Mouse (Mus musculus) urinary bladder, postnatal 4 days (tissue): ENCODE data around the gene Xrcc4.
"Not testable (repeated sequence)": the region's sequence is repeated elsewhere in the genome, so short reads cannot be mapped to it uniquely, and the experiment has no call there.

Experiments
- DNase-seq, 2 experiments: peaks; one replicate each; pipeline ENCODE4 v3.0.0; 2021 to 2022; ENCODE audit warnings: low spot score in 2 of 2

Gene Xrcc4

DNA sequence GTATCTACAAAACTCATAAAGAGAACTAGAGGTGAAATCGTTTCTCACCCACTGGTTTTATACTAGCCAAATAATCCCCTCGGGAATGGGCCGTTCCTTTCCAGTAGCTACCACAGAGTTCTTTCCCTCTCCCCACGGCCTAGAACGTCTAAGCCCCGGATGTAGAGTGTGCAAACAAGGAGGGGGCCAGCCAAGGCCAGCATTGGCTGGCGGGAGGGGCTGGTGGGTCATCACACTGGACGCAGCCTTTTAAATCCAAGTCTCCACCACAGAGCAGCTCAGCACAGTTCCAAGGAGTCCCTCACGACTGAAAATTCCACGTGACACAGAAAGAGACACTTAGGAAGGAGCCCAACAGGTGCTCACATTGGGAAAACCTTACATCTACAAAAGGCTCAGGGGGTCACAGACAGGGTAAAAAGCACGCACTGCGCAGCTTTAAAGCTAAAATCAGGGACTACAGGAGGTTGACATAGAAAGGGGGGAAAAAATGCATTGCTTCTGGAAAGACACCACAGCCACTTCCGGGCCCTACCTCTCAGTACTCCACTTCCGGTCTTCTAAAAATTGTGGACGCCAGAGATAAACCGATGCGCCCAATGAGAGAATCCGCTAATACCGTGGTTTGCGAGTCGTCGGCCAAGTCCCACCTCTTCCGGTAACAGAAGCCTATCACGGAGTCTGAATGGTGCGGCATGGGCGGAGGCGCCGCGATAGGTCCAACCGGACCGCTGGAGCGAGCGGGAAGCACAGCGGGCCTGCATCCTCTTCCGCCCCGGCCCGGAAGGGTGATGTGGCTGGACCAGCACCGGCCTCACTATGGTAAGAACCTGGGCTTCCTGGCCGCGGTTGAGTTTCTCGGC, at the start of gene Xrcc4, which contains the start of gene Tmem167:
Gene Xrcc4, minus strand, starts transcription at position 647 of the 863 bp plus-strand sequence.
Gene Tmem167, plus strand, starts transcription at position 162 of the 863 bp plus-strand sequence.
- DNase-seq: peak; percentile 94 to 96

DNA sequence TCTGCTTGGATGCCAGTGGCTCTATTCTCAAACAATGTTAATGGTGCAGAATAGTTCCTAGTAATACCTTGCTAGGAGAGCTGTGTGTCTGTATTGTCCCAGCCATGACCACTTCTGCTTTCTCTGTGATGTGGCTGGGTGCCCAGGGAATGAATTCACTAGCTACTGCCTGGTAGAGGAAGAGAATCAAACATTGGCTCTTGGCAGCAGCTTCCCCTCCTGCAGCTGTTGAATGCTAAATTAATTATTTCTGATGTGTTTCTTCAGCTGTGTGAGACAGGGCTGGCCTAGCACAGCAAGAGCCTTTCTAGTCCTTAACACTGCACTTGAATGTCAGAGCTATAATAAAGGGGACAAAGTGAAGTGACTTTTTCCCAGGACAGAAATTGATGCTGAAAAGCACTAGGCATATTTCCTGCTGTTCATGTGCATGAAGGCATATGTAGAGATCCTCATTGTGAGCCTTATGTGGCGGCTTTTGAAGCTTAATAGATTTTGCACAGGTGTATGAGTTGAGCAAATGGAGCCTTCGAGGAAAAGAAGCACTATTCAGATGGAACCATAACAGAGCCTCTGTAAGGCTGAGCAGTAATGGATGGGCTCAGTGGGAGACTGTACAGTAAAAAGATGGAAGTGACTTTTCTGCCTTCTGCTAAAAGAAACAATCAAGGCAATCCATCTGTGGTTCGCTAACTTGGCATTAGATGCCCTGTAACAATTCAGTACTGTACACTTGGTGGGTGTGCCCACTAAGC, 46.9 kb upstream of the Xrcc4 start:
- DNase-seq: no peak

GRCm38 (mm10) chr13:90111681-90112080, 22.3 kb upstream of the Xrcc4 start:
- DNase-seq: no peak

DNA sequence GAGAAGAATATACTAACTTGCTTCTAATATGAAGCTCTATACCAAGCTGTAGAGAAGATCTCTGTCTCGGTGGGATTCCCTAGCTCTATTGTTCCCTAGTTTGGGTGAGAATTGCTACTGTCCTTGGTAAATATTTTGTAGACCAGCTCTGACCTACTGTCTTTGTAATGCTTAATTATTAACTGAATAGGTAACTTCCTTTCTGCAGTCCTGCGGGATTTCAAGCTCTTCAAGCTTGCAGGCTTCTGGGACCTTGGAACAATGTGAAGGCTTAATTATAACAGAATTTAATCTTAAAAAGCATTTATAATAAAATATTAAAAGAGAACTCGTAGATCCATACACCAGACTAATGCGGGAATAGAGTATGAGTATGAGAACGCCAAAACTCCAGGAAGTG, 19.3 kb upstream of the Xrcc4 start:
- DNase-seq: not testable (repeated sequence)

DNA sequence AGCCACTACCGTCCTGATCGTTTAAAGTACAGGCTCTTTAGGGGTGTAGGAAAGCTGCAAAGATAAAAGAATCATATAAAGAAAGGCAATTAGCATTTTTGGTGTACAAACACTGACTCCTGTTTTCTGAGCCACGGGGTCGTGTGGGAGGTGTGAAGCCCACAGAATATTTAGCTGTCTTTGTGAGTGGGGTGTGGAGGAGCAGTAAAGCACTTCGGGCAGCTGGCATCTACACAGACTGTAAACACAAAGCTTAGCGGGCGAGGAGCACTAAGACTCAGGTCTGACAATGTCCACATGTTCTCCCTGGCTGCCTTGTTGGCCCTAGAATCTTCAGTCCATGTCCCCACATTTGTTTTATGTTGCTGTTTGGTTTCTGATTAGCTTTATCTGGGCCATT, 16.7 kb upstream of the Xrcc4 start:
- no peak for DNase-seq

DNA sequence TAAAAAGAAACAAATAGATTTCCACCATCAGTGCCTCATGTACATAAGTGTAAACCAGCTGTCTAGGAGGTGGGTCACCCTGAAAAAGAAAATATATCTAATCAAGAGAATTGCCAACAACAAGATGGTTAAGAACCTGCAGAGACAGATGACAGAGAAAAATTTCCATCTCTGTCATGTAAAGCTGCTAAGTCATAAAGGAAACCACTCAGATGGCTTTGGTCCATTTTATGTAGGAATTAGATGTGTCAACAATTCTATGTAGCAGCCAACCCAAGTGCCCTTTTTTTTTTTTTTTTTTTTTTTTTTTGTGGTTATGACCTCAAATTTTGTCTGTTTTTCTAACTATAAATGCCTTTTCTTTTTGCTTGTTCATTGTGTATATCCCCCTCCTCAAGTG, 12.1 kb upstream of the Xrcc4 start:
- no peak for DNase-seq

DNA sequence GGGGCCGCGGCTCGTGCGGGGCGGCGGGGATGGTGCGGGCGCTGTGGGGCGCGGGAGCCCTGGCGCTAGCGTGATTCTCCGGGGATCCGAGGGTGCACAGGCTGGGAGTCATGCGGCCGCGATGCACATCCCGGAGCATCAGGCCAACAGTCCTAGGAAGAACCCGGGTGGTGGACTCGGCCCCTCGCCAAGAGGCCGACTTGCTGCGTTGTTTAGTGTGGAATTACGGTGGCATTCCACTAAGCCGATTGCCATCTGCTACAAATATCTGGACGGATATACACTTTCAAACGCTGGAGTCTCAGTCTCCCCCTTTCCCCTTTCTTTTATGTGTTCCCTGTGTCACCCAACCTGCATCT, 396 bp upstream of the Xrcc4 start:
- DNase-seq: no peak

DNA sequence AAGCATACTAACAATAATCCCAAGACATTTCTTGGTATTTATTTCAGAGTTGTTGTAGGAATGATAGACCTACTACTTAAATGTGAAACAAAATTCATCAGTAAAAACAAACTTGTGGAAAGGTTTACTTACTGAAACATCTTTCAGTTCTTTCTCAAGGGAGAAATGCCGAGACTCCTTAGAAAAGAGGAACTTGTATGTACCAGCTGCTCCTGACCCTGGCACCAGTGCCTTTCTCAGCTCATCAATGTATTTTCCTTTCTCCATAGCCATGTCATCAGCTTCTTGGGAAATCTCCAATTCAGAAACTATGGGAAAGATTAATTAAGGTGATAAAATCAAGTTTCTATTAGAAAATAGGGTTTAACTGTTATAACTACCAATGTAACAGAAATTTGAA, 27.5 kb downstream of the Xrcc4 start:
- DNase-seq: no peak

GRCm38 (mm10) chr13:90052408-90052807, 37.0 kb downstream of the Xrcc4 start:
- DNase-seq: no peak

DNA sequence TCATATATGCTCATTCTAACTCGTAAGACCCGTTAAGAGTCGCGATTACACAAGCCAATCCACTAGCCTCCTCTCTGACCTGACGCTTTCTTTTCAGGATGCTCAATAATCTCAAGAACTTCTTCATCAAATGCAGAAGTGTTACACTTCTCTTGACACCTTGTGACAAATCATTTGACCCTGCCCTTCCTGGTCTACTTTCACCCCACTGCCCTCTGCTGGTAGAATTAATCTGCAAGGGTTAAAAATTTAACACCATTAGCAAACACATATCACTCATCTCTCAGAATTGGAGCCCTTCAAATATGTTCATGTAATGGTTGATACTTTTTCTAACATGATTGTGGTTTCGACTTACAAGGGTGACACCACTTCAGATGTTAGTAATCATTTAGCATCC, 37.7 kb downstream of the Xrcc4 start:
- DNase-seq: no peak

DNA sequence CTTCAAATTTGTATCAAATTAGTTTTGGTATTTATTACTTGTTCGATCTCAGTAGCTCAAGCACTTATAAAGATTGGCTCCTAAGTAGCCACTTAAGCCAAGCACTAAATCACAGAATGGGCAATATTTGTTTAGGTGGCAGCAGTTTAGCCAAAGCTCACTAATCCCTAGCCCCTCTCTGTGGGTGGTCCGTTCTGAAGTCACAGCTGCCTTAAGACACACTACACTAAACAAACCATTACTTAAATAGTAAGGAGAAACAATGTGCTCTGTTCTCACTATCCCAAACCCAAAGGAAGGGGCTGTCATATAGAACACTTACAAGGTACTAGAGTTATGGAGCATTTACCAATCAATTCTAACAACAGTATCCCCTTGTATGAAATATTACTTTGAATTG, 49.8 kb downstream of the Xrcc4 start:
- DNase-seq: no peak

DNA sequence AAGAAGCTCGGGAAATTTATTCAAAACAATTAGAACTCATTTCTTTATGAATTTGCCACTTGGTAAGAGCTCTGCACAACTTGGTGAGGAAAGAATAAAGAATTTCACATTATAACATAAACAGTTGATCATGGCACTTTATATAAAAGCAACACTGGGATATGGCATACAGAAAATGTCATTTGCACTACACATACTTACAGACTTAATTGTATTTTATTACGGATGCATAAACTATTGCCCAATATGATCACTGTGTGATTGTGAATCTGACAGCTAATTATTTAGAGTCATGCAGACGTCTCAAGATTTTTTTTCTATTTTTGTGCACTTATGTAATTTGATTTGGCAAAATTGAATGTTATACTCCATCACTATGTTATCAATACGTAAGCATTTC, 56.4 kb downstream of the Xrcc4 start:
- DNase-seq: no peak

- no peak for DNase-seq
Observed at GRCm38 (mm10) chr13:90032523-90032922, 56.9 kb downstream of the Xrcc4 start.

GRCm38 (mm10) chr13:90030911-90031310, 58.5 kb downstream of the Xrcc4 start:
- DNase-seq: no peak

DNA sequence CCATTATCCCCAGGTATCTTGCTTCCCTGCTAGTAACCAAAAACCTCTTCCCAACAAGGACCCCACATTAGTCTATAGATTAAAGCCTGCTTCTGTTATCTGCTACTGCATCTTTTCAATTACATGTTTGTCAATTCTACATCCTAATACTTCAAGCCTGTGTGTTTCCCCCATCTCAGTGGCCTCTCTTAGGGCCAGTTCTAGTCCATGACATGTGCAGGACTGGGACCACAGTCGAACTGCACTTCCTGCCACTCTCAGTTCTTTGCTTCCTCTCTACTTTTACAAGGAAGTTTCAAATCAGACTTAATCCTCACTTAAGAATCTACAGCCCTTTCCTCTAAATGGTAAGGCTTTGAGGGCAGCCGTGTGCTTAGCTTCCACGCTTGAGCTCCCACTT, 76.8 kb downstream of the Xrcc4 start:
- no peak for DNase-seq

DNA sequence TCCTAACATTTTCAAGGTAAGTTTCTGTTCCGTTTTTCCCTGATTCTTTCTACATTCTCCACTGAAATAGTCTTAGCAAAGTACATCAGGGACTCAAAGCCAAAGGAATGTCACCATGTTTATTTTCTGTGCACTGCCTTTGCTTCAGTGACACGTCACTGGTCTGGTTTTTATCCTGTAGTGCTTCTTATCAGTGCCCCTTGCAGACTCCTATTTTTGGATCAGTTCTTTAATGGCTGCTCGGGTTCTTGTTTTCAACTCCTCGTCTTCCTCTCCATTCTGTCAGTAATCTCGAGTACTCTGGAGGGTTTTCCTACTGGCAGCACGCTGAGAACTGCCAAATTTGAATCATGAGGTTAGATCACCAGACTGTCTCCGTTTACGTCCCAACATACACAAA, 77.2 kb downstream of the Xrcc4 start:
- no peak for DNase-seq

DNA sequence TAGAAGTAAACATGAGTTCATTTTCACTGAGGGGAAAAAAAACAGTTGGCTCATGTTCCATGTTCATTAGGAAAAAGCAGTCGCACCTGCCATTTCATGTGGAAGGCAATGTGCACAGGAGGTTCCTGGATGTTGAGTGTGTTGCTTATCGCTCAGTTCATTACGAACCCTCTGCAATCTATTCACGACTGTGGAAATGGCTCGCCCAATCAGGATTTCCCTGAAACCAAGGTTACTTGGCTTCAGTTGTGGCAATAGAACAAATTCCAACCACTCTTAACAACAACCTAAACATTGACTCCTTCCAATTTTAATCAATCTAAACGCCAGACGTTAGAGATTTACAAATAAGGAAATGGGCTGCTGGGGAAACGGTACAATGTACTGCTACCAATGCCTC, 78.3 kb downstream of the Xrcc4 start:
- no peak for DNase-seq

- DNase-seq: no peak
Observed at GRCm38 (mm10) chr13:90009786-90010185, 79.6 kb downstream of the Xrcc4 start.

DNA sequence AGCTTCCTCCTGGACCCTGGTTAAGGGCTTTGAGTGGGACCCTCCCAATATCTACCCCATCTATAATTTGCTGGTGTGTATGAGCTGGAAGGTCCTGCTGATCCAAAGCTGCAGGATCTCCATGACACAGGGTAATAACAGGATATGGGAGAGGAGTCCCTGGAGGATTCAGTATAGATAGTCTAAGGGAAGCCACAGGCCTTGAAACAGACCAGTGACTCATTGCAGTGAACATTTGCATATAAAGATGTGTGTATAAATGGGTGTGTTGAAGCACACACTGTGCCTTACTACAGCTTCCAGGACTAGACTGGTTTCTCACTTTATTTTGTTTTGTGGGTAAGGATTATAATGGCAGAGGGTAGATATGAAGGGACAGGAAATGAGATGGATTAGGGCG, 83.8 kb downstream of the Xrcc4 start:
- DNase-seq: no peak

DNA sequence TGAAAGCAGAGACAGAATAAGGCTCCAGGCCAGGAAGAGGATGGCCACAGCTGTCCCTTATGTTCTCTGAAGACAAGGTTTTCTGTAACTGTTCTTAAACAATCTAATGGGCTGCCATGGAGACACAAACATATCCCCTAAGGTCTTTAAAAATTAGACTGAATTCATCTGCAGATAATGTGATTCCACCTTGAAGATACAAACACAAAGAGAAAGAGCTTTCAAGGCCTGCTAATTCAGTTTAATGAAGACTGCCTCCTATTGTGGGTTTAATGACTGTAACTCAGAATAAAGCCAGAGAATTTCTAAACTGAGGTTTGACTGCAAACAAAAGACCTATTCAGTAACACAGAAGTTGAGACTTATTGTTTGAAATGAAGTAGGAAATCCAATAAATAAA, 91.9 kb downstream of the Xrcc4 start:
- no peak for DNase-seq

- DNase-seq: no peak
Observed at GRCm38 (mm10) chr13:89986087-89986486, 103.3 kb downstream of the Xrcc4 start.

- no peak for DNase-seq
Observed at GRCm38 (mm10) chr13:89970940-89971339, 118.5 kb downstream of the Xrcc4 start.

- DNase-seq: no peak
Observed at GRCm38 (mm10) chr13:89968671-89969070, 120.7 kb downstream of the Xrcc4 start.
